Mouse (Mus musculus): ENCODE data around the gene Lsamp.
A peak's percentile ranks its signal among the peaks of the same experiment; 100 is the strongest.

The Lsamp gene

GRCm38 (mm10) chr16:39984205-39984634, at the start of gene Lsamp:
Gene Lsamp, plus strand, starts transcription at chr16:39984361.
- peak; percentile 77 for DNase-seq (ENCODE audit: low read depth, low spot score)

- DNase-seq (ENCODE audit: low read depth, low spot score): no peak
Observed at GRCm38 (mm10) chr16:39957686-39958085, 26.5 kb upstream of the Lsamp start.

GRCm38 (mm10) chr16:39972712-39973111, 11.4 kb upstream of the Lsamp start:
- DNase-seq (ENCODE audit: low read depth, low spot score): no peak

- peak; percentile 41 for DNase-seq (ENCODE audit: low read depth, low spot score)
Observed at GRCm38 (mm10) chr16:39984635-39985291, 602 bp downstream of the Lsamp start.

- DNase-seq (ENCODE audit: low read depth, low spot score): no peak
Observed at GRCm38 (mm10) chr16:39988466-39988865, 4.3 kb downstream of the Lsamp start.

GRCm38 (mm10) chr16:39994821-39995220, 10.7 kb downstream of the Lsamp start:
- no peak for DNase-seq (ENCODE audit: low read depth, low spot score)

GRCm38 (mm10) chr16:40008800-40009199, 24.6 kb downstream of the Lsamp start:
- no peak for DNase-seq (ENCODE audit: low read depth, low spot score)

- no peak for DNase-seq (ENCODE audit: low read depth, low spot score)
Observed at GRCm38 (mm10) chr16:40011106-40011505, 26.9 kb downstream of the Lsamp start.

GRCm38 (mm10) chr16:40022611-40023010, 38.5 kb downstream of the Lsamp start:
- DNase-seq (ENCODE audit: low read depth, low spot score): no peak

- DNase-seq (ENCODE audit: low read depth, low spot score): no peak
Observed at GRCm38 (mm10) chr16:40036719-40037118, 52.6 kb downstream of the Lsamp start.

- no peak for DNase-seq (ENCODE audit: low read depth, low spot score)
Observed at GRCm38 (mm10) chr16:40059546-40059945, 75.4 kb downstream of the Lsamp start.

GRCm38 (mm10) chr16:40059968-40060367, 75.8 kb downstream of the Lsamp start:
- no peak for DNase-seq (ENCODE audit: low read depth, low spot score)

- no peak for DNase-seq (ENCODE audit: low read depth, low spot score)
Observed at GRCm38 (mm10) chr16:40060491-40060890, 76.3 kb downstream of the Lsamp start.

GRCm38 (mm10) chr16:40075556-40075955, 91.4 kb downstream of the Lsamp start:
- DNase-seq (ENCODE audit: low read depth, low spot score): no peak

GRCm38 (mm10) chr16:40080224-40080623, 96.1 kb downstream of the Lsamp start:
- DNase-seq (ENCODE audit: low read depth, low spot score): peak; percentile 16

- no peak for DNase-seq (ENCODE audit: low read depth, low spot score)
Observed at GRCm38 (mm10) chr16:40104329-40104728, 120.2 kb downstream of the Lsamp start.

GRCm38 (mm10) chr16:40182918-40183317, 198.8 kb downstream of the Lsamp start:
- DNase-seq (ENCODE audit: low read depth, low spot score): no peak

GRCm38 (mm10) chr16:40187987-40188590, 203.9 kb downstream of the Lsamp start:
- no peak for DNase-seq (ENCODE audit: low read depth, low spot score)

- DNase-seq (ENCODE audit: low read depth, low spot score): no peak
Observed at GRCm38 (mm10) chr16:40194401-40194800, 210.2 kb downstream of the Lsamp start.

GRCm38 (mm10) chr16:40194839-40195238, 210.7 kb downstream of the Lsamp start:
- DNase-seq (ENCODE audit: low read depth, low spot score): no peak

- DNase-seq (ENCODE audit: low read depth, low spot score): no peak
Observed at GRCm38 (mm10) chr16:40228627-40229026, 244.5 kb downstream of the Lsamp start.

GRCm38 (mm10) chr16:40233066-40233465, 248.9 kb downstream of the Lsamp start:
- no peak for DNase-seq (ENCODE audit: low read depth, low spot score)

- no peak for DNase-seq (ENCODE audit: low read depth, low spot score)
Observed at GRCm38 (mm10) chr16:40234151-40234895, 250.2 kb downstream of the Lsamp start.

Data from R1 (cell line).